Mouse (Mus musculus) megakaryocyte progenitor cell, adult 5-6 weeks (primary cell): ENCODE measurements around the gene Snx14. TPM values are rescaled to one million over a fixed set of nuclear protein-coding genes. Genes with fewer than 3 reads are reported as not detected.
"Not testable (repeated sequence)": the region's sequence is repeated elsewhere in the genome, so short reads cannot be mapped to it uniquely, and the experiment has no call there.

Source experiments
- ATAC-seq: replicated peaks from 2 replicates; pipeline ENCODE4 v1.8.0; 2016; ENCODE audit warnings: mild to moderate bottlenecking, moderate TSS enrichment, inconsistent platforms; ENCODE audit not compliant: poor library complexity
- total RNA-seq, 2 experiments: library from RNA; stranded (forward) in 1 of 2; stranded (reverse) in 1 of 2; fragments of 157-497, 149-512 nt in 1 of 2; fragments of 200-1000 nt in 1 of 2; gene quantifications; 2 replicates each; pipeline versions ENCODE4 v1.2.3 to v1.2.4; 2015 to 2017

Snx14 gene
- total RNA-seq (2015) = 31.8 and 36.1 TPM in 2 replicates
- total RNA-seq (2017) = 17.1 and 21.6 TPM in 2 replicates

- ATAC-seq = peak; percentile 85
These were observed at the start of gene Snx14 for GRCm38 (mm10) chr9:88438555-88439237. Gene Snx14 (minus strand): TSS chr9:88438958.

GRCm38 (mm10) chr9:88484531-88484930, 45.8 kb upstream of the Snx14 start:
- ATAC-seq = no peak

- peak; percentile 30 for ATAC-seq
These were observed 44.2 kb upstream of the Snx14 start for GRCm38 (mm10) chr9:88482829-88483396.

- peak; percentile 75 for ATAC-seq
These were observed 43.6 kb upstream of the Snx14 start, which contains the start of gene Syncrip for GRCm38 (mm10) chr9:88482230-88482828. Gene Syncrip (minus strand): TSS chr9:88482574.

GRCm38 (mm10) chr9:88481791-88482160, 43.0 kb upstream of the Snx14 start:
- no peak for ATAC-seq

- ATAC-seq = peak; percentile 3; the same call in 1 of the 2 replicates
These were observed 42.5 kb upstream of the Snx14 start for GRCm38 (mm10) chr9:88481061-88481790.

- ATAC-seq = no peak
These were observed 41.4 kb upstream of the Snx14 start for GRCm38 (mm10) chr9:88480120-88480519.

GRCm38 (mm10) chr9:88476138-88476537, 37.4 kb upstream of the Snx14 start:
- no peak for ATAC-seq

- ATAC-seq = not testable (repeated sequence)
These were observed 22.3 kb upstream of the Snx14 start for GRCm38 (mm10) chr9:88461017-88461416.

GRCm38 (mm10) chr9:88439991-88440390, 1.2 kb upstream of the Snx14 start:
- no peak for ATAC-seq

- ATAC-seq = peak; percentile 16; the same call in 1 of the 2 replicates
These were observed 461 bp upstream of the Snx14 start for GRCm38 (mm10) chr9:88439238-88439600.

- ATAC-seq = peak; percentile 3; the same call in 1 of the 2 replicates
These were observed 562 bp downstream of the Snx14 start for GRCm38 (mm10) chr9:88438237-88438554.

GRCm38 (mm10) chr9:88437342-88438236, 1.2 kb downstream of the Snx14 start:
- no peak for ATAC-seq

GRCm38 (mm10) chr9:88424356-88424755, 14.4 kb downstream of the Snx14 start:
- ATAC-seq = no peak

GRCm38 (mm10) chr9:88422428-88422827, 16.3 kb downstream of the Snx14 start:
- ATAC-seq = no peak

GRCm38 (mm10) chr9:88416752-88417151, 22.0 kb downstream of the Snx14 start:
- ATAC-seq = no peak

GRCm38 (mm10) chr9:88409978-88410377, 28.8 kb downstream of the Snx14 start:
- ATAC-seq = no peak

GRCm38 (mm10) chr9:88404515-88404914, 34.2 kb downstream of the Snx14 start:
- peak; percentile 4; the same call in 1 of the 2 replicates for ATAC-seq

- peak; percentile 100 for ATAC-seq
These were observed 34.7 kb downstream of the Snx14 start for GRCm38 (mm10) chr9:88404088-88404487.

GRCm38 (mm10) chr9:88398461-88398860, 40.3 kb downstream of the Snx14 start:
- peak; percentile 60 for ATAC-seq

GRCm38 (mm10) chr9:88394852-88395251, 43.9 kb downstream of the Snx14 start:
- no peak for ATAC-seq
